Mouse (Mus musculus): Measurements from ENCODE around the gene Olfr1328. TPM values are rescaled to one million over a fixed set of nuclear protein-coding genes. Genes with fewer than 3 reads are reported as not detected.
"Not testable (repeated sequence)": the region's sequence is repeated elsewhere in the genome, so short reads cannot be mapped to it uniquely, and the experiment has no call there.

The Olfr1328 gene
- not detected in 2 replicates for polyA plus RNA-seq (2014; fragmentation: Nextera tagmentation; extraction: Ambion mirVana)

DNA sequence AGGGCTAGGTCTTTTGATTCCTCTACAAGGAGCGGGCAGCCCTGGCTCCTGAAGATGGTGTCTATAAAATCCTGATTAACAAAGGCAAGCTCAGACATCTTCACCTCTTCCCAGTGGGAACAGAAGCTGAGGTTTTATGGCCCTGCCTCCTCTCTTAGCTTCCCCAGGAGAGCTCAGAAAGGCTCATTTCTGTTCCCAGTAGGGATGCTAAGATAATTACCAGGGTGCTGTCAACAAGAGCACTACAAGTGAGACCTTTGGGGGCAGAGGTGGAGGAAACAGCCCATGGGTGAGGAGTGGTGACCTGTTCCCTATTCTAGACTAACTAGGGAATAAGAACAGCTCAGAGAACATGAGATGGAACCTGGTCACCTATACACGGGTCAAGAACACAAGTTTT lies at the start of gene Olfr1328:
TSS of gene Olfr1328 (minus strand) at position 101 of the 400 bp plus-strand sequence.
- Histone ChIP-seq H3K9me3 (ENCODE audit: control insufficient read depth, low read length) (no peaks in the 10 kb centered on the region), H3K4me3 (replicated peaks; ENCODE audit: low read depth, low read length) (no peak within 1 kb of the TSS), H3K4me1 (ENCODE audit: control insufficient read depth, insufficient read depth, low read length) (no peaks in the 10 kb centered on the region), H3K9ac (replicated peaks; ENCODE audit: low read length) (no peak within 1 kb of the TSS), H3K36me3 (ENCODE audit: control insufficient read depth, insufficient read depth, low read length) (no peaks in the 10 kb centered on the region), H3K27ac (replicated peaks; ENCODE audit: low read depth, low read length) (no peak within 1 kb of the TSS), H3K27me3 (ENCODE audit: control insufficient read depth, insufficient read depth, low read length) (no peaks in the 10 kb centered on the region), H3K4me2 (ENCODE audit: low read length) (no peak within 1 kb of the TSS)
- 78% methylated on average over 2 of the region's 2 CpGs for WGBS
- ATAC-seq (ENCODE audit: low FRiP score, low TSS enrichment) (no peak), DNase-seq (no peak)

- no peak for DNase-seq
- Histone ChIP-seq H3K4me2 (ENCODE audit: low read length) (no peak overlapping the region), H3K9ac (replicated peaks; ENCODE audit: low read length) (no peak overlapping the region), H3K4me1 (ENCODE audit: control insufficient read depth, insufficient read depth, low read length) (no peaks in the 10 kb centered on the region), H3K9me3 (ENCODE audit: control insufficient read depth, low read length) (no peaks in the 10 kb centered on the region), H3K4me3 (replicated peaks; ENCODE audit: low read depth, low read length) (no peak overlapping the region), H3K27me3 (ENCODE audit: control insufficient read depth, insufficient read depth, low read length) (no peaks in the 10 kb centered on the region), H3K36me3 (ENCODE audit: control insufficient read depth, insufficient read depth, low read length) (no peaks in the 10 kb centered on the region), H3K27ac (replicated peaks; ENCODE audit: low read depth, low read length) (no peak overlapping the region)
- no peak for ATAC-seq (ENCODE audit: low FRiP score, low TSS enrichment)
- WGBS = 92% methylated on average over 4 of the region's 4 CpGs
These were observed 46.9 kb upstream of the Olfr1328 start for GRCm38 (mm10) chr4:118985291-118985690.

DNA sequence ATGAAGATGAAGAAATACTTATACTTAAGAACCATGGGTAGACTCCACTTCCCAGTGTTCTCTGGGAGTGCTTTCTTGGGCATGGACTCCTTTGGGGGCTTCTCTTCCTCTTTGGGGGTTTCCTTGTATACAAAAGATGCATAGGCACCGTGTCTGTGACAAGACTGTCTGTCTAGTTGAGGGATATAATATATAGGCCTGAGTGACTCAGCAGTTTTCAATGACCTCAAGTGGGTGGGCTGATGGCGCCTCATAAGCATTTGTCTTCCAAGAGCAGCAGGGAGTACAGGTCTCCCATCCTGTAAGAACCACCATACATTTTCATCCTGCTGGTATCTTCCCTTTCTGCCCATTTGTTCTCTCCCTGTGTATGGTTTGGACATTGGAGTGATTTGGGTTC lies 34.9 kb upstream of the Olfr1328 start:
- H3K9ac ChIP-seq (replicated peaks; ENCODE audit: low read length) = no peak overlapping the region
- no peaks in the 10 kb centered on the region for H3K36me3 ChIP-seq (ENCODE audit: control insufficient read depth, insufficient read depth, low read length)
- no peaks in the 10 kb centered on the region for H3K27me3 ChIP-seq (ENCODE audit: control insufficient read depth, insufficient read depth, low read length)
- H3K4me2 ChIP-seq (ENCODE audit: low read length) = no peak overlapping the region
- DNase-seq (no peak), ATAC-seq (ENCODE audit: low FRiP score, low TSS enrichment) (no peak)
- no peak overlapping the region for H3K4me3 ChIP-seq (replicated peaks; ENCODE audit: low read depth, low read length)
- H3K4me1 ChIP-seq (ENCODE audit: control insufficient read depth, insufficient read depth, low read length) = no peaks in the 10 kb centered on the region
- H3K27ac ChIP-seq (replicated peaks; ENCODE audit: low read depth, low read length) = no peak overlapping the region
- H3K9me3 ChIP-seq (ENCODE audit: control insufficient read depth, low read length) = no peaks in the 10 kb centered on the region
- 85% methylated on average over 2 of the region's 2 CpGs for WGBS

DNA sequence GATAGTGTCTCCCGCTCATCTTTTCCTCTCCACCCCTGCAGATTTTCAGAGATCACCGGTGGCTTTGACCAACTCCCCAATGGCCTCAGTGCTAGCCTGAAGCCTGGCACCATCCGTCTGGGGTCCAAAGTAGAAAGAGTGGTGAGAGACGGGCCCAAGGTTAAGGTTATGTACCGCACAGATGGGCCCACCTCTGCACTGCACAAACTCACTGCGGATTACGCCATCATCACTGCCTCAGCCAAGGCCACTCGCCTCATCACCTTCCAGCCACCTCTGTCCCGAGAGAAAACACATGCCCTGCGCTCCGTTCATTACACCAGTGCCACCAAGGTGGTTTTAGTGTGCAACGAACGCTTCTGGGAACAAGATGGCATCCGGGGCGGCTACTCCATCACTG lies 29.3 kb upstream of the Olfr1328 start:
- no peak overlapping the region for H3K4me2 ChIP-seq (ENCODE audit: low read length)
- H3K27me3 ChIP-seq (ENCODE audit: control insufficient read depth, insufficient read depth, low read length) = no peaks in the 10 kb centered on the region
- no peak overlapping the region for H3K4me3 ChIP-seq (replicated peaks; ENCODE audit: low read depth, low read length)
- DNase-seq (no peak), ATAC-seq (ENCODE audit: low FRiP score, low TSS enrichment) (no peak)
- no peaks in the 10 kb centered on the region for H3K36me3 ChIP-seq (ENCODE audit: control insufficient read depth, insufficient read depth, low read length)
- no peak overlapping the region for H3K9ac ChIP-seq (replicated peaks; ENCODE audit: low read length)
- 96% methylated on average over 15 of the region's 15 CpGs for WGBS
- H3K4me1 ChIP-seq (ENCODE audit: control insufficient read depth, insufficient read depth, low read length) = no peaks in the 10 kb centered on the region
- H3K27ac ChIP-seq (replicated peaks; ENCODE audit: low read depth, low read length) = no peak overlapping the region
- H3K9me3 ChIP-seq (ENCODE audit: control insufficient read depth, low read length) = no peaks in the 10 kb centered on the region

- H3K4me3 ChIP-seq (replicated peaks; ENCODE audit: low read depth, low read length) = no peak within 1 kb of the TSS
- H3K9ac ChIP-seq (replicated peaks; ENCODE audit: low read length) = no peak within 1 kb of the TSS
- WGBS = 72% methylated on average over 2 of the region's 2 CpGs
- no peaks in the 10 kb centered on the region for H3K9me3 ChIP-seq (ENCODE audit: control insufficient read depth, low read length)
- no peak within 1 kb of the TSS for H3K27ac ChIP-seq (replicated peaks; ENCODE audit: low read depth, low read length)
- DNase-seq = no peak
- no peaks in the 10 kb centered on the region for H3K27me3 ChIP-seq (ENCODE audit: control insufficient read depth, insufficient read depth, low read length)
- H3K4me1 ChIP-seq (ENCODE audit: control insufficient read depth, insufficient read depth, low read length) = no peaks in the 10 kb centered on the region
- no peak within 1 kb of the TSS for H3K4me2 ChIP-seq (ENCODE audit: low read length)
- no peaks in the 10 kb centered on the region for H3K36me3 ChIP-seq (ENCODE audit: control insufficient read depth, insufficient read depth, low read length)
- ATAC-seq (ENCODE audit: low FRiP score, low TSS enrichment) = no peak
These were observed 22.8 kb upstream of the Olfr1328 start, which contains the start of gene Lao1 for GRCm38 (mm10) chr4:118961141-118961628. Lao1 (plus strand) TSS chr4:118961578.

GRCm38 (mm10) chr4:118958812-118959211 lies 20.4 kb upstream of the Olfr1328 start:
- Histone ChIP-seq H3K27me3 (ENCODE audit: control insufficient read depth, insufficient read depth, low read length) (no peaks in the 10 kb centered on the region), H3K4me3 (replicated peaks; ENCODE audit: low read depth, low read length) (no peak overlapping the region), H3K9me3 (ENCODE audit: control insufficient read depth, low read length) (no peaks in the 10 kb centered on the region), H3K4me1 (ENCODE audit: control insufficient read depth, insufficient read depth, low read length) (no peaks in the 10 kb centered on the region), H3K27ac (replicated peaks; ENCODE audit: low read depth, low read length) (no peak overlapping the region), H3K36me3 (ENCODE audit: control insufficient read depth, insufficient read depth, low read length) (no peaks in the 10 kb centered on the region), H3K4me2 (ENCODE audit: low read length) (no peak overlapping the region), H3K9ac (replicated peaks; ENCODE audit: low read length) (no peak overlapping the region)
- 89% methylated on average over 7 of the region's 7 CpGs for WGBS
- no peak for DNase-seq
- ATAC-seq (ENCODE audit: low FRiP score, low TSS enrichment) = no peak

GRCm38 (mm10) chr4:118931326-118931725 lies 7.1 kb downstream of the Olfr1328 start:
- not testable (repeated sequence) for DNase-seq; H3K36me3 ChIP-seq (ENCODE audit: control insufficient read depth, insufficient read depth, low read length); H3K4me3 ChIP-seq (replicated peaks; ENCODE audit: low read depth, low read length); H3K27me3 ChIP-seq (ENCODE audit: control insufficient read depth, insufficient read depth, low read length); H3K9me3 ChIP-seq (ENCODE audit: control insufficient read depth, low read length); H3K4me1 ChIP-seq (ENCODE audit: control insufficient read depth, insufficient read depth, low read length); ATAC-seq (ENCODE audit: low FRiP score, low TSS enrichment); H3K27ac ChIP-seq (replicated peaks; ENCODE audit: low read depth, low read length); H3K4me2 ChIP-seq (ENCODE audit: low read length); H3K9ac ChIP-seq (replicated peaks; ENCODE audit: low read length)
- 80% methylated on average over 3 of the region's 3 CpGs for WGBS

DNA sequence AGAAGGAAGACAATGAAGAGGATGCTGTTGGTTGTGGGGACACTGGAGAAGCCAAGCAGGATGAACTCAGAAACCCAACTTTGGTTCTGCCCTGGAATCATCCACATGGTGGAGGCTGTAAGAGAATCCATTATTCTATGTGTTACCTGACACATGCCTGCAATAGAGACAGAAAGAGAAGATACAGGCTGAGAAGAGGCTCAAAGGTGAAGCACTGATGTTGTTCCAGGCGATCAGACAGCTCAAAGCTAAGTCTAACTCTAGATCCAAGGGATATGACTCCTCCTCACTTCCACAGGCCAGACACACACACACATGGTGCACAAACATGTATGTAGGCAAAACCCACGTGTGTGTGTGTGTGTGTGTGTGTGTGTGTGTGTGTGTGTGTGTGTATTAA lies 21.0 kb downstream of the Olfr1328 start, which contains the start of gene Olfr1329:
TSS of gene Olfr1329 (minus strand) at position 101 of the 400 bp plus-strand sequence.
- ATAC-seq (ENCODE audit: low FRiP score, low TSS enrichment); DNase-seq; H3K27me3 ChIP-seq (ENCODE audit: control insufficient read depth, insufficient read depth, low read length); H3K9ac ChIP-seq (replicated peaks; ENCODE audit: low read length); H3K36me3 ChIP-seq (ENCODE audit: control insufficient read depth, insufficient read depth, low read length); H3K4me3 ChIP-seq (replicated peaks; ENCODE audit: low read depth, low read length); H3K27ac ChIP-seq (replicated peaks; ENCODE audit: low read depth, low read length); H3K4me2 ChIP-seq (ENCODE audit: low read length); H3K9me3 ChIP-seq (ENCODE audit: control insufficient read depth, low read length); H3K4me1 ChIP-seq (ENCODE audit: control insufficient read depth, insufficient read depth, low read length): not testable (repeated sequence)
- 66% methylated on average over 2 of the region's 2 CpGs for WGBS

DNA sequence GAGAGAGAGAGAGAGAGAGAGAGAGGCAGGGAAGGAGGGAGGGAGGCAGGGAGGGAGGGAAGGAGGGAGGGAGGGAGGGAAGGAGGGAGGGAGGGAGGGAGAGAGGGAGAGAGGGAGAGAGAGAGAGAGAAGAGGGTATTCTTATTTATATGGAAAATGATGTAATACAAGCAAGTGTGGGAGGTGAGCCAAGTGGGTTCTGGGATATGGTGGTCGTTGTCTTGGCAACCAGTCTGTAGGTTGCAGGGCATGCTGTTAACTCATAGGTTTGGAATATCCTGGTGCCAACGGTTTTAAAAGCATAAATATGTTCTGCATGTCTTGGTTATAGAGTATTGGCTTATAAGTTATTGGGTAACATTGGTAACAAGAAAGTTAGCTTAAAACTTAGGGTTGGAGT lies 36.4 kb downstream of the Olfr1328 start:
- DNase-seq (no peak), ATAC-seq (ENCODE audit: low FRiP score, low TSS enrichment) (no peak)
- no peak overlapping the region for H3K4me3 ChIP-seq (replicated peaks; ENCODE audit: low read depth, low read length)
- H3K27me3 ChIP-seq (ENCODE audit: control insufficient read depth, insufficient read depth, low read length) = no peaks in the 10 kb centered on the region
- H3K4me2 ChIP-seq (ENCODE audit: low read length) = no peak overlapping the region
- WGBS = 60% methylated on average over 2 of the region's 2 CpGs
- H3K9ac ChIP-seq (replicated peaks; ENCODE audit: low read length) = no peak overlapping the region
- H3K4me1 ChIP-seq (ENCODE audit: control insufficient read depth, insufficient read depth, low read length) = no peaks in the 10 kb centered on the region
- H3K9me3 ChIP-seq (ENCODE audit: control insufficient read depth, low read length) = no peaks in the 10 kb centered on the region
- H3K36me3 ChIP-seq (ENCODE audit: control insufficient read depth, insufficient read depth, low read length) = no peaks in the 10 kb centered on the region
- no peak overlapping the region for H3K27ac ChIP-seq (replicated peaks; ENCODE audit: low read depth, low read length)
